Comparison of ENCODE assay signal across 24 mouse cellular contexts in genomic region chrX:135080380-135081158, GRCm38 (mm10).
DNase-seq lines count a peak whose midpoint lies in the region; ATAC-seq and TF ChIP-seq lines count a peak whose summit lies in the region.
"Had no signal": no experiment of that assay in that cellular context is flagged by ENCODE, and none has a peak within 500 bp of the region (broad histone marks: within the 10 kb centered on the region; RNA-seq: fewer than 3 reads in every experiment).

No protein-coding gene starts in this region.

- 76% methylated on average over 2 of the region's 2 CpGs for WGBS in forebrain, embryonic 15.5 days
- WGBS in forebrain, embryonic 10.5 days = 80% methylated on average over 2 of the region's 2 CpGs
- WGBS in heart, embryonic 10.5 days = 73% methylated on average over 2 of the region's 2 CpGs
- 62% methylated on average over 2 of the region's 2 CpGs for WGBS in forebrain, postnatal 0 days
- 62% methylated on average over 2 of the region's 2 CpGs for WGBS in hindbrain, embryonic 11.5 days

- no peaks in the 10 kb centered on the region for H3K36me3 ChIP-seq in forebrain, embryonic 15.5 days
- H3K36me3 ChIP-seq in forebrain, embryonic 10.5 days (replicated peaks) = no peaks in the 10 kb centered on the region
- H3K36me3 ChIP-seq in heart, embryonic 10.5 days = no peaks in the 10 kb centered on the region
- H3K36me3 ChIP-seq in forebrain, postnatal 0 days (ENCODE audit: insufficient read depth) = no peaks in the 10 kb centered on the region
- H3K36me3 ChIP-seq in hindbrain, embryonic 11.5 days (ENCODE audit: control insufficient read depth, insufficient read depth, low read length) = no peaks in the 10 kb centered on the region
- H3K36me3 ChIP-seq: embryonic facial prominence, embryonic 12.5 days; embryonic facial prominence, embryonic 15.5 days; heart, embryonic 13.5 days; hindbrain, embryonic 12.5 days; hindbrain, embryonic 15.5 days had no signal

- no peak for TF ChIP-seq CTCF in brain, embryonic 14.5 days (IDR thresholded peaks at IDR 0.05; ENCODE audit: borderline replicate concordance, extremely low read depth, insufficient read depth, insufficient read length)
- TF ChIP-seq CTCF in forebrain, postnatal 0 days (IDR thresholded peaks at IDR 0.05; ENCODE audit: low read depth) = no peak

- ATAC-seq in forebrain, embryonic 15.5 days (replicated peaks) = peak; percentile 67
- peak; percentile 80 for ATAC-seq in forebrain, postnatal 0 days
- no peak for ATAC-seq in hindbrain, embryonic 11.5 days (ENCODE audit: low FRiP score)
- ATAC-seq: CD4-positive, CD25-positive, alpha-beta regulatory T cell, adult 4 months; intestine, postnatal 0 days had no signal

- no peaks in the 10 kb centered on the region for H3K4me1 ChIP-seq in forebrain, embryonic 15.5 days
- H3K4me1 ChIP-seq in forebrain, embryonic 10.5 days = no peaks in the 10 kb centered on the region
- 0 out of 2 replicates have a peak, but pooled peaks cover 2% of the 10 kb centered on the region for H3K4me1 ChIP-seq in heart, embryonic 10.5 days
- no peaks in the 10 kb centered on the region for H3K4me1 ChIP-seq in forebrain, postnatal 0 days (ENCODE audit: insufficient read depth)
- no peaks in the 10 kb centered on the region for H3K4me1 ChIP-seq in hindbrain, embryonic 11.5 days (replicated peaks; ENCODE audit: control insufficient read depth, insufficient read depth, low read length)
- H3K4me1 ChIP-seq: embryonic facial prominence, embryonic 12.5 days; embryonic facial prominence, embryonic 15.5 days; hindbrain, embryonic 12.5 days; hindbrain, embryonic 15.5 days had no signal

- H3K27me3 ChIP-seq in forebrain, embryonic 15.5 days = no peaks in the 10 kb centered on the region
- peaks cover 100% of the 10 kb centered on the region for H3K27me3 ChIP-seq in forebrain, embryonic 10.5 days (ENCODE audit: poor library complexity, severe bottlenecking)
- H3K27me3 ChIP-seq in heart, embryonic 10.5 days (ENCODE audit: insufficient read depth, poor library complexity, severe bottlenecking) = peaks cover 18% of the 10 kb centered on the region
- no peaks in the 10 kb centered on the region for H3K27me3 ChIP-seq in forebrain, postnatal 0 days (ENCODE audit: insufficient read depth, low read length)
- 0 out of 2 replicates have a peak, but pooled peaks cover 3% of the 10 kb centered on the region for H3K27me3 ChIP-seq in hindbrain, embryonic 11.5 days (ENCODE audit: control insufficient read depth, insufficient read depth, low read length)
- H3K27me3 ChIP-seq: hindbrain, embryonic 15.5 days had no signal

- intact Hi-C loops in left cerebral cortex, postnatal 4 days (cut with DNase I) = no loop called here

- no peak overlapping the region for H3K9ac ChIP-seq in forebrain, embryonic 15.5 days (replicated peaks)
- no peak overlapping the region for H3K9ac ChIP-seq in forebrain, postnatal 0 days
- no peak overlapping the region for H3K9ac ChIP-seq in hindbrain, embryonic 11.5 days (ENCODE audit: low read depth, low read length)
- H3K9ac ChIP-seq: embryonic facial prominence, embryonic 12.5 days; embryonic facial prominence, embryonic 15.5 days; heart, embryonic 13.5 days; hindbrain, embryonic 12.5 days; hindbrain, embryonic 15.5 days had no signal

- no peaks in the 10 kb centered on the region for H3K9me3 ChIP-seq in forebrain, embryonic 15.5 days
- no peaks in the 10 kb centered on the region for H3K9me3 ChIP-seq in forebrain, embryonic 10.5 days
- H3K9me3 ChIP-seq in heart, embryonic 10.5 days = no peaks in the 10 kb centered on the region
- no peaks in the 10 kb centered on the region for H3K9me3 ChIP-seq in forebrain, postnatal 0 days (ENCODE audit: low read length)
- no peaks in the 10 kb centered on the region for H3K9me3 ChIP-seq in hindbrain, embryonic 11.5 days (ENCODE audit: control insufficient read depth, low read length)
- H3K9me3 ChIP-seq: embryonic facial prominence, embryonic 12.5 days; embryonic facial prominence, embryonic 15.5 days; heart, embryonic 13.5 days; hindbrain, embryonic 12.5 days; hindbrain, embryonic 15.5 days had no signal

- DNase-seq in forebrain, embryonic 10.5 days (ENCODE audit: extremely low spot score, low spot score) = no peak
- peak; percentile 11 for DNase-seq in heart, embryonic 10.5 days (ENCODE audit: low spot score)
- no peak for DNase-seq in heart, adult 9 months (ENCODE audit: low spot score in 2 of 2)
- peak; percentile 56 for DNase-seq in brain, embryonic 14.5 days (ENCODE audit: low read depth)
- peak; percentile 48 for DNase-seq in forebrain, postnatal 0 days
- no peak for DNase-seq in left cerebral cortex, postnatal 4 days
- DNase-seq in hindbrain, embryonic 11.5 days (ENCODE audit: low spot score) = no peak
- DNase-seq: adrenal gland, adult 2 months; adrenal gland, postnatal 14 days; cerebellum, adult 18-20 months; cerebellum, adult 9-10 months; cerebellum, postnatal 14 days; gastrocnemius, postnatal 25 days; heart, postnatal 14 days; heart, postnatal 4 days; kidney, adult 2 months had no signal

- no peak for TF ChIP-seq POLR2A in brain, embryonic 14.5 days (IDR thresholded peaks at IDR 0.05; ENCODE audit: borderline replicate concordance, extremely low read depth, insufficient read depth, insufficient read length, poor library complexity, severe bottlenecking)

- H3K4me3 ChIP-seq in forebrain, embryonic 15.5 days = no peak overlapping the region
- no peak overlapping the region for H3K4me3 ChIP-seq in forebrain, embryonic 10.5 days
- H3K4me3 ChIP-seq in heart, embryonic 10.5 days = no peak overlapping the region
- no peak overlapping the region for H3K4me3 ChIP-seq in forebrain, postnatal 0 days (ENCODE audit: low read depth, low read length)
- no peak overlapping the region for H3K4me3 ChIP-seq in hindbrain, embryonic 11.5 days (ENCODE audit: low read depth, low read length)
- H3K4me3 ChIP-seq: embryonic facial prominence, embryonic 12.5 days; embryonic facial prominence, embryonic 15.5 days; heart, embryonic 13.5 days; hindbrain, embryonic 12.5 days; hindbrain, embryonic 15.5 days had no signal

- no peak overlapping the region for H3K4me2 ChIP-seq in forebrain, embryonic 15.5 days (replicated peaks)
- no peak overlapping the region for H3K4me2 ChIP-seq in forebrain, postnatal 0 days (ENCODE audit: low read depth)
- H3K4me2 ChIP-seq in hindbrain, embryonic 11.5 days (replicated peaks; ENCODE audit: low read depth, low read length) = no peak overlapping the region
- H3K4me2 ChIP-seq: embryonic facial prominence, embryonic 12.5 days; embryonic facial prominence, embryonic 15.5 days; heart, embryonic 13.5 days; hindbrain, embryonic 12.5 days; hindbrain, embryonic 15.5 days had no signal

- peak overlapping the region; percentile 31; the same call in 1 of the 2 replicates for H3K27ac ChIP-seq in forebrain, embryonic 15.5 days (replicated peaks)
- no peak overlapping the region for H3K27ac ChIP-seq in forebrain, embryonic 10.5 days
- H3K27ac ChIP-seq in heart, embryonic 10.5 days = no peak overlapping the region
- H3K27ac ChIP-seq in forebrain, postnatal 0 days (ENCODE audit: low read depth, low read length) = no peak overlapping the region
- no peak overlapping the region for H3K27ac ChIP-seq in hindbrain, embryonic 11.5 days (ENCODE audit: low read depth, low read length)
- H3K27ac ChIP-seq: embryonic facial prominence, embryonic 12.5 days; embryonic facial prominence, embryonic 15.5 days; heart, embryonic 13.5 days; hindbrain, embryonic 12.5 days; hindbrain, embryonic 15.5 days had no signal

Comparison
In these comparisons a context has a peak if more than half of its experiments do, and no peak if none do; other contexts are left out.
1. DNase-seq: peak in heart, embryonic 10.5 days (single experiment), brain, embryonic 14.5 days (single experiment) and forebrain, postnatal 0 days (single experiment); none in forebrain, embryonic 10.5 days (single experiment), heart, adult 9 months (0 of 2), left cerebral cortex, postnatal 4 days (single experiment) and hindbrain, embryonic 11.5 days (single experiment).